Mouse (Mus musculus) midbrain, embryonic 14.5 days (tissue): ENCODE results near the gene Pycr1. TPM values are rescaled to one million over a fixed set of nuclear protein-coding genes. Genes with fewer than 3 reads are reported as not detected.
A peak's percentile ranks its signal among the peaks of the same experiment; 100 is the strongest.

Source experiments
- ATAC-seq: fragments of 200-750 bp; cut with Nextera tagmentation; 2 replicates; pipeline ENCODE4 v1.8.0; 2017; ENCODE audit warnings: moderate number of reproducible peaks, moderate library complexity; ENCODE audit not compliant: low FRiP score, low TSS enrichment
- DNase-seq: peaks from one replicate; pipeline ENCODE4 v3.0.0-alpha.2; 2015
- H3K27ac ChIP-seq: fragments of 300-500 bp; sonication (generic); replicated peaks from 2 replicates; pipeline ENCODE4 v1.5.1; 2014; ENCODE audit warnings: mild to moderate bottlenecking, low read depth, low read length, moderate library complexity
- H3K27me3 ChIP-seq: fragments of 300-500 bp; sonication (generic); 2 replicates; pipeline ENCODE4 v1.6.1; 2014; ENCODE audit warnings: low read length, control low read depth, mixed read lengths; ENCODE audit not compliant: control insufficient read depth, insufficient read depth
- H3K36me3 ChIP-seq: fragments of 300-500 bp; sonication (generic); 2 replicates; pipeline ENCODE4 v1.6.1; 2014; ENCODE audit warnings: low read length, control low read depth; ENCODE audit not compliant: control insufficient read depth, insufficient read depth
- H3K4me1 ChIP-seq: fragments of 300-500 bp; sonication (generic); 2 replicates; pipeline ENCODE4 v1.6.1; 2014; ENCODE audit warnings: mild to moderate bottlenecking, antibody characterized with exemption, low read length, control low read depth; ENCODE audit not compliant: control insufficient read depth, insufficient read depth
- H3K4me2 ChIP-seq: fragments of 300-500 bp; sonication (generic); 2 replicates; pipeline ENCODE4 v1.6.1; 2014; ENCODE audit warnings: mild to moderate bottlenecking, low read length, moderate library complexity
- H3K4me3 ChIP-seq: fragments of 300-500 bp; sonication (generic); replicated peaks from 2 replicates; pipeline ENCODE4 v1.5.1; 2014; ENCODE audit warnings: low read depth, low read length
- H3K9ac ChIP-seq: fragments of 300-500 bp; sonication (generic); replicated peaks from 2 replicates; pipeline ENCODE4 v1.6.1; 2014; ENCODE audit warnings: mild to moderate bottlenecking, low read length, moderate library complexity
- H3K9me3 ChIP-seq: fragments of 300-500 bp; sonication (generic); 2 replicates; pipeline ENCODE4 v1.6.1; 2016; ENCODE audit warnings: low read length, control low read depth, mixed read lengths; ENCODE audit not compliant: control insufficient read depth
- WGBS: fragments of 180-500 bp; shearing (Covaris S2); extraction: QIAGEN DNeasy Blood & Tissue Kit; methylation state at CpG from one replicate; pipeline ENCODE4 v1.1.7; 2014; 5-methylcytosine and 5-hydroxymethylcytosine counted together
- polyA plus RNA-seq: library from polyadenylated mRNA; unstranded; fragments of >200 nt; fragmentation: Nextera tagmentation; extraction: Ambion mirVana; gene quantifications from 2 replicates; pipeline ENCODE4 v1.2.1, GENCODE M21; 2014

Gene Pycr1
- 17.0 and 18.5 TPM in 2 replicates for polyA plus RNA-seq

DNA sequence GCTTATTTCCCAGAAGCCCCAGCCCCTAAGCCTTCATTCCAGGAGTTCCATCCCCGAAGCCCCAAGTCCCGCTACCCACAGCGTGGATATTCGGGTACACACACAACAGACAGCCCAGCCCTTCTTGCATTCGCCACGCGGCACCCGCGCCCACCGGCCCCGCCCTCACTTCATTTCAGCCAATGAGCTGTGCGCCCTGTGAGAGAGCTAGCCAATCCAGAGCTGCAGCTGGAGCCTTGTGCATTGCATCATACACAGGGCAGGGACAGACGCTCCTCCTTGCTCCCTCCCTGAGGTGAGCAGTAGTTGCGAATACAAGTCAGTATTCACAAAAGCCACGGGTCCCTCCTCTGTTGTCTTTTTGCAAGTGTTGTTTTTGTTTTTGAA is at the start of gene Pycr1:
Gene Pycr1 (minus strand): TSS at position 169 of the 387 bp plus-strand sequence.
- peak within 1 kb of the TSS; percentile 74 for H3K9ac ChIP-seq
- no peaks in the 10 kb centered on the region for H3K36me3 ChIP-seq
- H3K9me3 ChIP-seq: no peaks in the 10 kb centered on the region
- peak; percentile 98 for ATAC-seq
- H3K4me2 ChIP-seq: peak within 1 kb of the TSS; percentile 91
- peak; percentile 96 for DNase-seq
- H3K4me3 ChIP-seq: peak within 1 kb of the TSS; percentile 48
- H3K27ac ChIP-seq: peak within 1 kb of the TSS; percentile 26; the same call in 1 of the 2 replicates
- peaks cover 14% of the 10 kb centered on the region for H3K4me1 ChIP-seq
- under 1% methylated on average over 15 of the region's 15 CpGs for WGBS
- H3K27me3 ChIP-seq: peaks cover 4% of the 10 kb centered on the region; the same call in 1 of the 2 replicates

DNA sequence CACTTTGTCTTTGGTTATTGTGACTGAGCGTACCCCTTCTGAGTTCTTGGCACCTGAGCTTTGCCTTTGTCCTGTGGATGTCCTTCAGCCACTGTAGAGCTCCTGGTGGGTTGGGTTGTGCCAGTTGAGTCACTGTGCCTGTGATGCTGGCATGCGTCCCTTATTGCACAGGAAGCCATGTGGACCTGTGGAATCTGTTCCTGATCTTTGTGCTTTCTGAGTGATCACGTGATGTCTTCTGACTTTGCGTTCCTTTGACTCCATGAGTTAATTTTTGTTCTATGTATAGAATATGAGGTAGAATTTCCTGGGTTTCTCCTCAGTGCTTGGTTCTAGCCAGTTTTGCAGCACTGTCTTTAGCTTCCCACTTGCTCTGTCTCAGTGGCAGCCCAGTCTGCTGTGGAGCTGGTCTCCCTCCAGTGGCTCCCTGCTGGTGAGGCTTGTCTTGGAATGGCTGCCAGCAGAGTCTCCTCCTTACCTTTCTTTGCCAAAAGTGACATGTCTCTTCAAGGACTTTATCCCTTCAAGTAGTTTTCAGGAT is 49.0 kb upstream of the Pycr1 start:
- Histone ChIP-seq H3K4me3 (no peak overlapping the region), H3K4me1 (peaks cover 7% of the 10 kb centered on the region), H3K36me3 (peaks cover 56% of the 10 kb centered on the region), H3K4me2 (no peak overlapping the region), H3K9ac (no peak overlapping the region), H3K27me3 (no peaks in the 10 kb centered on the region), H3K9me3 (no peaks in the 10 kb centered on the region), H3K27ac (no peak overlapping the region)
- 96% methylated on average over 4 of the region's 4 CpGs for WGBS
- no peak for DNase-seq
- ATAC-seq: no peak

GRCm38 (mm10) chr11:120689365-120689764 is 45.8 kb upstream of the Pycr1 start:
- Histone ChIP-seq H3K27me3 (no peaks in the 10 kb centered on the region), H3K4me1 (no peaks in the 10 kb centered on the region), H3K4me3 (no peak overlapping the region), H3K9me3 (no peaks in the 10 kb centered on the region), H3K27ac (no peak overlapping the region), H3K36me3 (peaks cover 68% of the 10 kb centered on the region), H3K9ac (no peak overlapping the region), H3K4me2 (no peak overlapping the region)
- ATAC-seq (no peak), DNase-seq (no peak)
- WGBS: 82% methylated on average over 3 of the region's 3 CpGs

DNA sequence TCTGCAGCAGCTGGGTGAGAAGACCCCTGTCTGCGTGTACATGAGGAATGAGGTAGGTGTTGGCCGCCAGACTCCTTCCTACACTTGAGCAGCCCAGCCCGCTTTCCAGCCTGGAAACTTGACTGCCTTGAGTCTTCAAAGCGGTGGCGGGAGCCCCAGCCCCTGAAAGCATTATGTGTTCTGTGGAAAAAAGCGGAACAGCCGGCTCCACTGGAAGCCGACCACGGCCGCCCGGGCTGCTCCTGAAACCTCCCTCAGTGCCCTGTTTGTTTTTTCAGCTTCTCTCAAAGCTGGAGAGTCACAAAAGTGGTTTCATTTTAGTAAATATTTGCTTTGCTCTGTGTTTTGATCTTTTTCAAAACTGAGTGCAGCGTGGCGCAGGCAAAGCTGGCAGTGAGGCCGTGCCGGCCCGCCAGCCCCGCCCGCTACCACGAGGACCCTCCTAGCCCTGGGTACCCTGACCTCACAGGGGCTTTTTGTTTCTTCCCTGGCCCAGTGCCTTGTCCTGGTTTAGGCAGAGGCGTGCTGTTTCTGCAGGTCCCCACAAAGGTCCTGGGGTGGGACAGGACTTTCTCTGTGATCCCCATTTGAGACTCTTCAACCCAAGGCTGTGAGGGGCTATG is 43.2 kb upstream of the Pycr1 start:
- no peak overlapping the region for H3K4me2 ChIP-seq
- peaks cover 67% of the 10 kb centered on the region for H3K36me3 ChIP-seq
- H3K4me1 ChIP-seq: no peaks in the 10 kb centered on the region
- WGBS: 83% methylated on average over 20 of the region's 20 CpGs
- H3K4me3 ChIP-seq: no peak overlapping the region
- no peaks in the 10 kb centered on the region for H3K27me3 ChIP-seq
- no peak for ATAC-seq
- H3K9ac ChIP-seq: no peak overlapping the region
- no peaks in the 10 kb centered on the region for H3K9me3 ChIP-seq
- no peak for DNase-seq
- H3K27ac ChIP-seq: no peak overlapping the region

- no peak for DNase-seq
- 90% methylated on average over 2 of the region's 2 CpGs for WGBS
- peaks cover 73% of the 10 kb centered on the region for H3K36me3 ChIP-seq
These were observed 41.1 kb upstream of the Pycr1 start for GRCm38 (mm10) chr11:120684660-120685059.

GRCm38 (mm10) chr11:120684086-120684485 is 40.5 kb upstream of the Pycr1 start:
- Histone ChIP-seq H3K4me1 (no peaks in the 10 kb centered on the region), H3K4me3 (no peak overlapping the region), H3K36me3 (peaks cover 72% of the 10 kb centered on the region), H3K9me3 (no peaks in the 10 kb centered on the region), H3K27ac (no peak overlapping the region), H3K9ac (no peak overlapping the region), H3K4me2 (no peak overlapping the region), H3K27me3 (no peaks in the 10 kb centered on the region)
- no peak for ATAC-seq
- WGBS: 92% methylated on average over 2 of the region's 2 CpGs
- DNase-seq: no peak

More at GRCm38 (mm10) chr11:120684660-120685059, 41.1 kb upstream of the Pycr1 start:
- H3K9me3 ChIP-seq: no peaks in the 10 kb centered on the region
- ATAC-seq: no peak
- H3K27me3 ChIP-seq: no peaks in the 10 kb centered on the region
- H3K4me2 ChIP-seq: no peak overlapping the region
- H3K4me3 ChIP-seq: no peak overlapping the region
- no peak overlapping the region for H3K9ac ChIP-seq
- no peak overlapping the region for H3K27ac ChIP-seq
- no peaks in the 10 kb centered on the region for H3K4me1 ChIP-seq

- WGBS: 92% methylated on average over 3 of the region's 3 CpGs
- no peak overlapping the region for H3K4me2 ChIP-seq
- peaks cover 71% of the 10 kb centered on the region for H3K36me3 ChIP-seq
- no peak for ATAC-seq
- no peaks in the 10 kb centered on the region for H3K4me1 ChIP-seq
- H3K4me3 ChIP-seq: no peak overlapping the region
- no peaks in the 10 kb centered on the region for H3K9me3 ChIP-seq
- no peak for DNase-seq
- no peaks in the 10 kb centered on the region for H3K27me3 ChIP-seq
- no peak overlapping the region for H3K27ac ChIP-seq
- H3K9ac ChIP-seq: no peak overlapping the region
These were observed 40.0 kb upstream of the Pycr1 start for GRCm38 (mm10) chr11:120683536-120683935.

GRCm38 (mm10) chr11:120682683-120683082 is 39.1 kb upstream of the Pycr1 start:
- 95% methylated on average over 5 of the region's 5 CpGs for WGBS
- Histone ChIP-seq H3K4me2 (no peak overlapping the region), H3K36me3 (peaks cover 73% of the 10 kb centered on the region), H3K9ac (no peak overlapping the region), H3K4me3 (no peak overlapping the region), H3K27me3 (no peaks in the 10 kb centered on the region), H3K9me3 (no peaks in the 10 kb centered on the region), H3K27ac (no peak overlapping the region), H3K4me1 (no peaks in the 10 kb centered on the region)
- DNase-seq: no peak
- ATAC-seq: no peak

DNA sequence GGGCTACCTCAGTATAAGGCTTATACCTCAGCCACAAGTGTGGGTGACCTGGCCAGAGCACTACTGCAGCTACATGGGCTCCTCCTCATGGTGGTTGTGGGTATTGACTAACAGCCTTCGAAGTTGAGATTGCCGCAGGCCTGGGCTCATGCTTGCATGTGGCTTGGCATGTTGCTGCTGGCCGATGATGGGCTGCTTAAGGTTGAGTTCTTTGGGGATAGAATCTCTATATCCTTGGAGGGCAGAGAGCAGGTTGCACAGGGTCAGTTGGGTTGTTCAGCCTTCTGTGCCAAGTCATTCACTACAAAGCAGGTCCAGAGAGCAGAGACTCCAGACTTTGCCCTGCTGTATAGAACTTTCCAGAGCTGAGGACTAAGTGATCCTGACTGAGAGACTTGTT is 36.3 kb upstream of the Pycr1 start:
- Histone ChIP-seq H3K27me3 (no peaks in the 10 kb centered on the region), H3K9ac (no peak overlapping the region), H3K4me2 (no peak overlapping the region), H3K27ac (no peak overlapping the region), H3K36me3 (peaks cover 65% of the 10 kb centered on the region), H3K4me1 (0 out of 2 replicates have a peak, but pooled peaks cover 3% of the 10 kb centered on the region), H3K4me3 (no peak overlapping the region), H3K9me3 (no peaks in the 10 kb centered on the region)
- ATAC-seq (no peak), DNase-seq (no peak)
- 83% methylated on average over 3 of the region's 3 CpGs for WGBS
